Mouse (Mus musculus) spleen, postnatal 14 days (tissue): Measurements from ENCODE around the gene Nabp2.

Experiments
- DNase-seq, 2 experiments: peaks; one replicate each; pipeline ENCODE4 v3.0.0; 2021 to 2022; ENCODE audit warnings: low spot score in 2 of 2

Nabp2 gene

GRCm38 (mm10) chr10:128358796-128359195 is 52.5 kb downstream of the Nabp2 start:
- peak in 1 of 2 experiments; percentile 55 for DNase-seq
